Mouse (Mus musculus): ENCODE measurements around the gene Cep72. TPM values are rescaled to one million over a fixed set of nuclear protein-coding genes. Genes with fewer than 3 reads are reported as not detected.

Gene Cep72
- polyA plus RNA-seq, 1 experiment from 2014 or later, result 7.6 TPM

GRCm38 (mm10) chr13:74000961-74001360 lies 61.1 kb downstream of the Cep72 start:
- Histone ChIP-seq H3K27ac (ENCODE audit: low read depth, low read length) (no peak overlapping the region), H3K4me3 (ENCODE audit: low read depth, low read length) (no peak overlapping the region), H3K36me3 (ENCODE audit: control insufficient read depth, insufficient read depth, low read length) (no peaks in the 10 kb centered on the region), H3K27me3 (ENCODE audit: control insufficient read depth, insufficient read depth, low read length) (no peaks in the 10 kb centered on the region), H3K4me1 (ENCODE audit: control insufficient read depth, insufficient read depth, low read length) (no peaks in the 10 kb centered on the region), H3K9me3 (ENCODE audit: control insufficient read depth, low read length) (no peaks in the 10 kb centered on the region), H3K9ac (replicated peaks; ENCODE audit: low read depth, low read length) (no peak overlapping the region), H3K4me2 (ENCODE audit: low read depth, low read length) (no peak overlapping the region)
- WGBS, result 86% methylated on average over 6 of the region's 6 CpGs
- ATAC-seq (ENCODE audit: low read depth), result no peak

- H3K4me3 ChIP-seq (ENCODE audit: low read depth, low read length), result no peak overlapping the region
- no peaks in the 10 kb centered on the region for H3K9me3 ChIP-seq (ENCODE audit: control insufficient read depth, low read length)
- no peaks in the 10 kb centered on the region for H3K4me1 ChIP-seq (ENCODE audit: control insufficient read depth, insufficient read depth, low read length)
- no peak overlapping the region for H3K9ac ChIP-seq (replicated peaks; ENCODE audit: low read depth, low read length)
- H3K4me2 ChIP-seq (ENCODE audit: low read depth, low read length), result no peak overlapping the region
- ATAC-seq (ENCODE audit: low read depth), result no peak
- H3K27me3 ChIP-seq (ENCODE audit: control insufficient read depth, insufficient read depth, low read length), result no peaks in the 10 kb centered on the region
- no peaks in the 10 kb centered on the region for H3K36me3 ChIP-seq (ENCODE audit: control insufficient read depth, insufficient read depth, low read length)
- no peak overlapping the region for H3K27ac ChIP-seq (ENCODE audit: low read depth, low read length)
Observed at GRCm38 (mm10) chr13:74000519-74000918, 61.6 kb downstream of the Cep72 start.

- no peak for ATAC-seq (ENCODE audit: low read depth)
- Histone ChIP-seq H3K27me3 (ENCODE audit: control insufficient read depth, insufficient read depth, low read length) (no peaks in the 10 kb centered on the region), H3K4me3 (ENCODE audit: low read depth, low read length) (no peak overlapping the region), H3K36me3 (ENCODE audit: control insufficient read depth, insufficient read depth, low read length) (no peaks in the 10 kb centered on the region), H3K9ac (replicated peaks; ENCODE audit: low read depth, low read length) (no peak overlapping the region), H3K9me3 (ENCODE audit: control insufficient read depth, low read length) (no peaks in the 10 kb centered on the region), H3K4me2 (ENCODE audit: low read depth, low read length) (no peak overlapping the region), H3K27ac (ENCODE audit: low read depth, low read length) (no peak overlapping the region), H3K4me1 (ENCODE audit: control insufficient read depth, insufficient read depth, low read length) (no peaks in the 10 kb centered on the region)
- WGBS, result 77% methylated on average over 4 of the region's 4 CpGs
Observed at GRCm38 (mm10) chr13:73996456-73996855, 65.6 kb downstream of the Cep72 start.

- WGBS, result 80% methylated on average over 5 of the region's 5 CpGs
- no peak for ATAC-seq (ENCODE audit: low read depth)
- no peak overlapping the region for H3K4me2 ChIP-seq (ENCODE audit: low read depth, low read length)
Observed at GRCm38 (mm10) chr13:73991267-73991666, 70.8 kb downstream of the Cep72 start.

GRCm38 (mm10) chr13:73990761-73991160 lies 71.3 kb downstream of the Cep72 start:
- no peak overlapping the region for H3K9ac ChIP-seq (replicated peaks; ENCODE audit: low read depth, low read length)
- no peak overlapping the region for H3K4me2 ChIP-seq (ENCODE audit: low read depth, low read length)
- H3K4me3 ChIP-seq (ENCODE audit: low read depth, low read length), result no peak overlapping the region
- no peaks in the 10 kb centered on the region for H3K36me3 ChIP-seq (ENCODE audit: control insufficient read depth, insufficient read depth, low read length)
- 77% methylated on average over 2 of the region's 2 CpGs for WGBS
- no peaks in the 10 kb centered on the region for H3K4me1 ChIP-seq (ENCODE audit: control insufficient read depth, insufficient read depth, low read length)
- H3K27ac ChIP-seq (ENCODE audit: low read depth, low read length), result no peak overlapping the region
- no peaks in the 10 kb centered on the region for H3K27me3 ChIP-seq (ENCODE audit: control insufficient read depth, insufficient read depth, low read length)
- no peaks in the 10 kb centered on the region for H3K9me3 ChIP-seq (ENCODE audit: control insufficient read depth, low read length)
- ATAC-seq (ENCODE audit: low read depth), result no peak

More at GRCm38 (mm10) chr13:73991267-73991666, 70.8 kb downstream of the Cep72 start:
- H3K27ac ChIP-seq (ENCODE audit: low read depth, low read length), result no peak overlapping the region
- H3K36me3 ChIP-seq (ENCODE audit: control insufficient read depth, insufficient read depth, low read length), result no peaks in the 10 kb centered on the region
- H3K4me3 ChIP-seq (ENCODE audit: low read depth, low read length), result no peak overlapping the region
- no peak overlapping the region for H3K9ac ChIP-seq (replicated peaks; ENCODE audit: low read depth, low read length)
- no peaks in the 10 kb centered on the region for H3K4me1 ChIP-seq (ENCODE audit: control insufficient read depth, insufficient read depth, low read length)
- no peaks in the 10 kb centered on the region for H3K27me3 ChIP-seq (ENCODE audit: control insufficient read depth, insufficient read depth, low read length)
- H3K9me3 ChIP-seq (ENCODE audit: control insufficient read depth, low read length), result no peaks in the 10 kb centered on the region

- no peaks in the 10 kb centered on the region for H3K4me1 ChIP-seq (ENCODE audit: control insufficient read depth, insufficient read depth, low read length)
- no peak for ATAC-seq (ENCODE audit: low read depth)
- H3K9me3 ChIP-seq (ENCODE audit: control insufficient read depth, low read length), result no peaks in the 10 kb centered on the region
- H3K9ac ChIP-seq (replicated peaks; ENCODE audit: low read depth, low read length), result no peak overlapping the region
- WGBS, result 73% methylated on average over 5 of the region's 5 CpGs
- H3K36me3 ChIP-seq (ENCODE audit: control insufficient read depth, insufficient read depth, low read length), result no peaks in the 10 kb centered on the region
- H3K27me3 ChIP-seq (ENCODE audit: control insufficient read depth, insufficient read depth, low read length), result no peaks in the 10 kb centered on the region
- no peak overlapping the region for H3K27ac ChIP-seq (ENCODE audit: low read depth, low read length)
- H3K4me3 ChIP-seq (ENCODE audit: low read depth, low read length), result no peak overlapping the region
- H3K4me2 ChIP-seq (ENCODE audit: low read depth, low read length), result no peak overlapping the region
Observed at GRCm38 (mm10) chr13:73990325-73990724, 71.8 kb downstream of the Cep72 start.

Other genes with a start within 250 kb of the Cep72 start
- gene Nkd2, start 214.7 kb downstream of the Cep72 start, polyA plus RNA-seq (2014; fragmentation: Nextera tagmentation; extraction: Ambion mirVana), result 10.1 and 10.3 TPM in 2 replicates
- gene Trip13, start 124.5 kb downstream of the Cep72 start, polyA plus RNA-seq (2014; fragmentation: Nextera tagmentation; extraction: Ambion mirVana), result 7.8 and 8.7 TPM in 2 replicates
- 85.7 and 89.5 TPM in 2 replicates for gene Brd9, start 124.5 kb downstream of the Cep72 start, polyA plus RNA-seq (2014; fragmentation: Nextera tagmentation; extraction: Ambion mirVana)
- not detected in 2 replicates for gene Zdhhc11, start 98.4 kb downstream of the Cep72 start, polyA plus RNA-seq (2014; fragmentation: Nextera tagmentation; extraction: Ambion mirVana)
- 13.3 and 14.0 TPM in 2 replicates for gene Tppp, start 52.9 kb downstream of the Cep72 start, polyA plus RNA-seq (2014; fragmentation: Nextera tagmentation; extraction: Ambion mirVana)
- 0.13 and 0.28 TPM in 2 replicates for gene Slc9a3, start 59.2 kb upstream of the Cep72 start, polyA plus RNA-seq (2014; fragmentation: Nextera tagmentation; extraction: Ambion mirVana)
- 113 and 121 TPM in 2 replicates for gene Exoc3, start 146.4 kb upstream of the Cep72 start, polyA plus RNA-seq (2014; fragmentation: Nextera tagmentation; extraction: Ambion mirVana)
- gene Ahrr, start 230.0 kb upstream of the Cep72 start, polyA plus RNA-seq (2014; fragmentation: Nextera tagmentation; extraction: Ambion mirVana), result 0.20 and 0.48 TPM in 2 replicates